Mouse (Mus musculus): Measurements from ENCODE around the gene Slc7a8.

DNA sequence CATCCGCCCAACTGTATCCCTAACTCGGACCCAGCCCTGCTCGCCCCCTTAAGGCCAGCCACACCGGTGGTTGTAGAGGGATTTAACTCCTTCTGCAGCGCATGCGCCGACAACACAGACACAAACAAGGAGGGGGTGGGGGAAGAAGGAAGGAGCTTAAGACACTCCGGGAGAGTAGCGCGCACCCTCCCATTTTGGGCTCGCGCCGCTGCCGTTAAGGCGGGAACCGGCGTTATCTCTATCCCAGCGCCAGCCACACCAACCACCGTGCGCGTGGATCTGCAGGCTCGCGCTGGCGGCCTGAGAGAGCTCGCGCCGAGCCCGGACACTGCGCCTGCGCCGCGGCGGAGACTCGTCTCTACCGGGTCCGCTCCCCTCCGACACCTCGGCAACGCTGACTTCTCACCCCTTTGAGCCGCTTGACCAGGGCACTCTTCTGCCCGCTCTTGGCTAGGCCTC, 95.7 kb downstream of the Slc7a8 start, which contains the start of gene 1700123O20Rik:
- TF ChIP-seq CTCF (conservative IDR thresholded peaks at IDR 0.05; ENCODE audit: insufficient read depth, insufficient read length, low read depth, low read length) (peak; percentile 29; the same call in 1 of the 2 replicates), POLR2A (IDR thresholded peaks at IDR 0.05; ENCODE audit: low read depth, low read length) (no peak)
